In the genomic region with DNA sequence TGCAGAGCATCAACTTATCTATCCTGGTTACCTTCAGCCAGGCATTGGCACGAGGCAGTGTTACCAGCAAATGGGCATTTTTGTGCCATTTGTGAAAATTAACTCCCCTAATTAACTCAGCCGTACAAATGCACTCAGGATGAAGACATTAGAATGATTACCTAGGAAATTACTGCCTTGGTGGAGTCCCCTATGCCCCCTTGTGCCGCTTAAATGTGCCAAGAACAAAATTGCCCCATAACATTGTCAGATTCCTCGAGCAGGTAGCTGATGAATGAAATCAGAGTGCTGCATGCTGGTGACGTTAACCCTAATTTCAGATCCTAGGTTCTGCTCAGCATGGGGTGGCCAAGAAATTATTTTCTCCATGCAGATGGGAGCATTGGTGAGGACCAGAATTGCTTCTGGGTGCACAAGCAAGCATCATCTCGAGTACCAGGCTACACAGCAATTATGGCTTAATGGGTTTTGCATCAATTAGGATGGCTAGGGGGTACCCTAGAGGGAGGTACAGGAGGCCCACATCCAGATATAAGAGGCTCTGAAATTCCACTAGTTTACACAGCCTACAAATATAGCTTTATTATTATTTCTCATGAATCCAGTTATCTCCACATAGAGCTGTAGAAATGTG, we compare ENCODE assay signal across 21 mouse cellular contexts.
"Had no signal": no experiment of that assay in that cellular context is flagged by ENCODE, and none has a peak within 500 bp of the region (broad histone marks: within the 10 kb centered on the region; RNA-seq: fewer than 3 reads in every experiment).

No protein-coding gene starts in this region.

- H3K9me3 ChIP-seq: hindbrain, embryonic 15.5 days; kidney, embryonic 15.5 days; limb, embryonic 13.5 days; limb, embryonic 15.5 days; liver, embryonic 12.5 days had no signal

- DNase-seq: forebrain, postnatal 0 days; gastrocnemius, postnatal 14 days; gastrocnemius, postnatal 36 days; heart, adult 11 months; heart, adult 2 months; heart, postnatal 10 days; heart, postnatal 36 days; kidney, adult 11 months; kidney, adult 9 months; kidney, postnatal 14 days; layer of hippocampus, adult 9-11 months; layer of hippocampus, postnatal 36 days; left cerebral cortex, postnatal 4 days had no signal

- H3K4me2 ChIP-seq: heart, embryonic 11.5 days; hindbrain, embryonic 15.5 days; kidney, embryonic 15.5 days; limb, embryonic 13.5 days; limb, embryonic 15.5 days; liver, embryonic 12.5 days had no signal

- H3K27me3 ChIP-seq: hindbrain, embryonic 15.5 days; kidney, embryonic 15.5 days; limb, embryonic 15.5 days; liver, embryonic 12.5 days had no signal

- ATAC-seq: forebrain, postnatal 0 days; intestine, embryonic 16.5 days; liver, embryonic 12.5 days had no signal

- H3K9ac ChIP-seq: forebrain, postnatal 0 days; hindbrain, embryonic 15.5 days; kidney, embryonic 15.5 days; limb, embryonic 13.5 days; limb, embryonic 15.5 days; liver, embryonic 12.5 days had no signal

- H3K4me1 ChIP-seq: hindbrain, embryonic 15.5 days; kidney, embryonic 15.5 days; limb, embryonic 13.5 days; limb, embryonic 15.5 days; liver, embryonic 12.5 days had no signal

- H3K4me3 ChIP-seq: heart, adult 2 months; hindbrain, embryonic 15.5 days; kidney, embryonic 15.5 days; limb, embryonic 13.5 days; limb, embryonic 15.5 days; liver, embryonic 12.5 days had no signal

- H3K27ac ChIP-seq: heart, adult 2 months; hindbrain, embryonic 15.5 days; kidney, embryonic 15.5 days; kidney, postnatal 0 days; limb, embryonic 13.5 days; limb, embryonic 15.5 days; liver, embryonic 12.5 days had no signal

- H3K36me3 ChIP-seq: hindbrain, embryonic 15.5 days; kidney, embryonic 15.5 days; limb, embryonic 13.5 days; limb, embryonic 15.5 days; liver, embryonic 12.5 days had no signal
